Mouse (Mus musculus): Measurements from ENCODE around the gene Palm. TPM values are rescaled to one million over a fixed set of nuclear protein-coding genes. Genes with fewer than 3 reads are reported as not detected.
"Not testable (repeated sequence)": the region's sequence is repeated elsewhere in the genome, so short reads cannot be mapped to it uniquely, and the experiment has no call there.

The Palm gene
- 2.9 and 3.4 TPM in 2 replicates for polyA plus RNA-seq (2012; ENCODE audit: insufficient read depth, insufficient read length, missing spikeins)

- Histone ChIP-seq H3K4me1 (ENCODE audit: control insufficient read depth, insufficient read depth, low read length) (no peaks in the 10 kb centered on the region), H3K4me3 (ENCODE audit: insufficient read depth, low read length) (peak within 1 kb of the TSS; percentile 66), H3K27ac (ENCODE audit: insufficient read depth, low read depth, low read length) (no peak within 1 kb of the TSS)
- TF ChIP-seq POLR2A (IDR thresholded peaks at IDR 0.05; ENCODE audit: borderline replicate concordance, low read depth, low read length) (no peak), CTCF (IDR thresholded peaks at IDR 0.05; ENCODE audit: low read depth, low read length) (peak; percentile 64)
These were observed at the start of gene Palm for GRCm38 (mm10) chr10:79793051-79793737. Gene Palm (plus strand): TSS chr10:79793572.

- Histone ChIP-seq H3K4me1 (ENCODE audit: control insufficient read depth, insufficient read depth, low read length) (peaks cover 12% of the 10 kb centered on the region), H3K27ac (ENCODE audit: insufficient read depth, low read depth, low read length) (no peak overlapping the region), H3K4me3 (ENCODE audit: insufficient read depth, low read length) (no peak overlapping the region)
- TF ChIP-seq POLR2A (IDR thresholded peaks at IDR 0.05; ENCODE audit: borderline replicate concordance, low read depth, low read length) (no peak), CTCF (IDR thresholded peaks at IDR 0.05; ENCODE audit: low read depth, low read length) (no peak)
These were observed 49.6 kb upstream of the Palm start for GRCm38 (mm10) chr10:79743650-79744365.

GRCm38 (mm10) chr10:79745411-79745810, 48.0 kb upstream of the Palm start:
- no peak overlapping the region for H3K27ac ChIP-seq (ENCODE audit: insufficient read depth, low read depth, low read length)
- TF ChIP-seq POLR2A (IDR thresholded peaks at IDR 0.05; ENCODE audit: borderline replicate concordance, low read depth, low read length) (no peak), CTCF (IDR thresholded peaks at IDR 0.05; ENCODE audit: low read depth, low read length) (no peak)
- peak overlapping the region; percentile 90 for H3K4me3 ChIP-seq (ENCODE audit: insufficient read depth, low read length)
- H3K4me1 ChIP-seq (ENCODE audit: control insufficient read depth, insufficient read depth, low read length), result peaks cover 12% of the 10 kb centered on the region

GRCm38 (mm10) chr10:79745898-79746773, 47.2 kb upstream of the Palm start, which contains the start of gene Polrmt:
Gene Polrmt (minus strand): TSS chr10:79746581.
- no peak for TF ChIP-seq CTCF (IDR thresholded peaks at IDR 0.05; ENCODE audit: low read depth, low read length)
- peak; percentile 16; the same call in 1 of the 2 replicates for TF ChIP-seq POLR2A (IDR thresholded peaks at IDR 0.05; ENCODE audit: borderline replicate concordance, low read depth, low read length)
- peak within 1 kb of the TSS; percentile 90 for H3K4me3 ChIP-seq (ENCODE audit: insufficient read depth, low read length)
- peaks cover 12% of the 10 kb centered on the region for H3K4me1 ChIP-seq (ENCODE audit: control insufficient read depth, insufficient read depth, low read length)
- peak within 1 kb of the TSS; percentile 33 for H3K27ac ChIP-seq (ENCODE audit: insufficient read depth, low read depth, low read length)

- Histone ChIP-seq H3K4me1 (ENCODE audit: control insufficient read depth, insufficient read depth, low read length) (peaks cover 12% of the 10 kb centered on the region), H3K4me3 (ENCODE audit: insufficient read depth, low read length) (peak overlapping the region; percentile 28), H3K27ac (ENCODE audit: insufficient read depth, low read depth, low read length) (no peak overlapping the region)
- TF ChIP-seq CTCF (IDR thresholded peaks at IDR 0.05; ENCODE audit: low read depth, low read length) (no peak), POLR2A (IDR thresholded peaks at IDR 0.05; ENCODE audit: borderline replicate concordance, low read depth, low read length) (no peak)
These were observed 46.6 kb upstream of the Palm start for GRCm38 (mm10) chr10:79746774-79747151.

GRCm38 (mm10) chr10:79748496-79748895, 44.9 kb upstream of the Palm start:
- no peak for TF ChIP-seq CTCF (IDR thresholded peaks at IDR 0.05; ENCODE audit: low read depth, low read length)
- TF ChIP-seq POLR2A (IDR thresholded peaks at IDR 0.05; ENCODE audit: borderline replicate concordance, low read depth, low read length), result no peak
- Histone ChIP-seq H3K4me1 (ENCODE audit: control insufficient read depth, insufficient read depth, low read length) (peaks cover 12% of the 10 kb centered on the region), H3K27ac (ENCODE audit: insufficient read depth, low read depth, low read length) (no peak overlapping the region), H3K4me3 (ENCODE audit: insufficient read depth, low read length) (no peak overlapping the region)

- Histone ChIP-seq H3K4me3 (ENCODE audit: insufficient read depth, low read length) (no peak within 1 kb of the TSS), H3K27ac (ENCODE audit: insufficient read depth, low read depth, low read length) (no peak within 1 kb of the TSS), H3K4me1 (ENCODE audit: control insufficient read depth, insufficient read depth, low read length) (no peaks in the 10 kb centered on the region)
- no peak for TF ChIP-seq CTCF (IDR thresholded peaks at IDR 0.05; ENCODE audit: low read depth, low read length)
- TF ChIP-seq POLR2A (IDR thresholded peaks at IDR 0.05; ENCODE audit: borderline replicate concordance, low read depth, low read length), result no peak
These were observed 38.4 kb upstream of the Palm start, which contains the start of gene Fgf22 for GRCm38 (mm10) chr10:79754856-79755516. Gene Fgf22 (plus strand): TSS chr10:79755076.

GRCm38 (mm10) chr10:79755854-79756253, 37.5 kb upstream of the Palm start:
- H3K4me3 ChIP-seq (ENCODE audit: insufficient read depth, low read length), result no peak overlapping the region
- no peaks in the 10 kb centered on the region for H3K4me1 ChIP-seq (ENCODE audit: control insufficient read depth, insufficient read depth, low read length)
- no peak overlapping the region for H3K27ac ChIP-seq (ENCODE audit: insufficient read depth, low read depth, low read length)
- TF ChIP-seq POLR2A (IDR thresholded peaks at IDR 0.05; ENCODE audit: borderline replicate concordance, low read depth, low read length), result no peak
- no peak for TF ChIP-seq CTCF (IDR thresholded peaks at IDR 0.05; ENCODE audit: low read depth, low read length)

GRCm38 (mm10) chr10:79756660-79757059, 36.7 kb upstream of the Palm start:
- TF ChIP-seq CTCF (IDR thresholded peaks at IDR 0.05; ENCODE audit: low read depth, low read length) (no peak), POLR2A (IDR thresholded peaks at IDR 0.05; ENCODE audit: borderline replicate concordance, low read depth, low read length) (no peak)
- Histone ChIP-seq H3K4me3 (ENCODE audit: insufficient read depth, low read length) (no peak overlapping the region), H3K27ac (ENCODE audit: insufficient read depth, low read depth, low read length) (no peak overlapping the region), H3K4me1 (ENCODE audit: control insufficient read depth, insufficient read depth, low read length) (no peaks in the 10 kb centered on the region)

GRCm38 (mm10) chr10:79759675-79760074, 33.7 kb upstream of the Palm start:
- not testable (repeated sequence) for H3K4me3 ChIP-seq (ENCODE audit: insufficient read depth, low read length); H3K27ac ChIP-seq (ENCODE audit: insufficient read depth, low read depth, low read length)
- H3K4me1 ChIP-seq (ENCODE audit: control insufficient read depth, insufficient read depth, low read length), result peaks cover 18% of the 10 kb centered on the region
